Mouse (Mus musculus): ENCODE measurements around the gene Hspa5. TPM values are rescaled to one million over a fixed set of nuclear protein-coding genes. Genes with fewer than 3 reads are reported as not detected.
A peak's percentile ranks its signal among the peaks of the same experiment; 100 is the strongest.
"Not testable (repeated sequence)": the region's sequence is repeated elsewhere in the genome, so short reads cannot be mapped to it uniquely, and the experiment has no call there.

The Hspa5 gene
- polyA plus RNA-seq, 1 experiment from 2014 or later, result 672 TPM

- Histone ChIP-seq H3K27me3 (replicated peaks) (no peaks in the 10 kb centered on the region), H3K4me1 (peaks cover 61% of the 10 kb centered on the region), H3K4me2 (peak overlapping the region; percentile 87), H3K4me3 (peak overlapping the region; percentile 12; the same call in 1 of the 2 replicates), H3K9ac (peak overlapping the region; percentile 45; the same call in 1 of the 2 replicates), H3K27ac (peak overlapping the region; percentile 72), H3K36me3 (peaks cover 23% of the 10 kb centered on the region), H3K9me3 (replicated peaks) (no peaks in the 10 kb centered on the region)
- WGBS (ENCODE audit: insufficient replicate concordance), result 42% methylated on average over 2 of the region's 2 CpGs
- no peak for ATAC-seq
These were observed 21.5 kb upstream of the Hspa5 start for GRCm38 (mm10) chr2:34750245-34750644.

DNA sequence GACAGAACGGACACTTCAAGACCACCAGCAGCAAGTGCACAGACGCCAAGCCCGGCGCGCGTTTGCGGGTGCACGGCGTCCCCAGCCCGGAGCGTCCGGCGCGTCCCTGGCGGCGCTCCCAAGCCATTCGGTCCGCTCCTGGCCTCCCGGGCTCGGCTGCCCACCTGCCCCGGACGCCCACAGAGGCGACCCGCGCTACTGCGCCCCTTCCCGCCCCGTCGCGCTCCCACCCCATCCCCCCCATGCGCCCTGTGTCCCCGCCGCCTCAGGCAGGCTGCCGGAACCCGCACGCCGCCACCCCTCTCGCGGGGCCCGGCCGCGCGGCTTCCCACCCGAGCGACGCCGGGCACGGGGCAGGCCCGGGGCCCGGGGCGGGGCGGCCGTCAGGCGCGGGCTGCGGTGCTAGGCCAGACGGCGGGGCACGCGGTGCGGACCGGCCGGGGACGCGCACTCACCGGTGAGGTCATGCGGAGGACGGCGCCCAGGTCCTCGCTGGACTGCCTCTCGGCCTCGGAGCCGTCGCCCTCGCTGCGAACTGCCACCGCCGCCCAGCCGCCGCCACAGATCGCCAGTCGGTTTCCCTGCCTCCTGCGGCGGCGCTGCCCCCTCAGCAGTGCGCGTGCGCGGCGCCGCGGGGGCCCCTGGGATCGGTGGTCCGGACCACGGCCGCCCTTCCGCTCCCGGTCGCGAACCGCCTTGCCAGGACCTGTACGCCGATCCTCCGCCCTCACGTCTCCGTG is 17.8 kb upstream of the Hspa5 start:
- H3K27ac ChIP-seq, result peak overlapping the region; percentile 99
- peak overlapping the region; percentile 94 for H3K4me3 ChIP-seq
- H3K4me2 ChIP-seq, result peak overlapping the region; percentile 87
- ATAC-seq, result peak; percentile 93
- H3K9me3 ChIP-seq (replicated peaks), result no peaks in the 10 kb centered on the region
- H3K27me3 ChIP-seq (replicated peaks), result no peaks in the 10 kb centered on the region
- H3K9ac ChIP-seq, result peak overlapping the region; percentile 100
- H3K4me1 ChIP-seq, result peaks cover 44% of the 10 kb centered on the region
- under 1% methylated on average over 103 of the region's 106 CpGs for WGBS (ENCODE audit: insufficient replicate concordance)
- peaks cover 7% of the 10 kb centered on the region; the same call in 1 of the 2 replicates for H3K36me3 ChIP-seq

GRCm38 (mm10) chr2:34754551-34755358 is 17.0 kb upstream of the Hspa5 start, which contains the start of gene Gapvd1:
Gene Gapvd1, minus strand, starts transcription at chr2:34755232.
- Histone ChIP-seq H3K9ac (peak within 1 kb of the TSS; percentile 100), H3K4me3 (peak within 1 kb of the TSS; percentile 94), H3K36me3 (peaks cover 7% of the 10 kb centered on the region; the same call in 1 of the 2 replicates), H3K27me3 (replicated peaks) (no peaks in the 10 kb centered on the region), H3K27ac (peak within 1 kb of the TSS; percentile 99), H3K9me3 (replicated peaks) (no peaks in the 10 kb centered on the region), H3K4me2 (peak within 1 kb of the TSS; percentile 87), H3K4me1 (peaks cover 38% of the 10 kb centered on the region)
- under 1% methylated on average over 14 of the region's 14 CpGs for WGBS (ENCODE audit: insufficient replicate concordance)
- ATAC-seq, result no peak

- no peaks in the 10 kb centered on the region for H3K9me3 ChIP-seq (replicated peaks)
- no peak overlapping the region for H3K9ac ChIP-seq
- ATAC-seq, result no peak
- no peak overlapping the region for H3K4me3 ChIP-seq
- H3K4me2 ChIP-seq, result no peak overlapping the region
- no peaks in the 10 kb centered on the region; the same call in 1 of the 2 replicates for H3K36me3 ChIP-seq
- H3K27ac ChIP-seq, result no peak overlapping the region
- H3K4me1 ChIP-seq, result peaks cover 25% of the 10 kb centered on the region
- H3K27me3 ChIP-seq (replicated peaks), result no peaks in the 10 kb centered on the region
- WGBS (ENCODE audit: insufficient replicate concordance), result 57% methylated on average over 1 of the region's 1 CpGs
These were observed 14.4 kb upstream of the Hspa5 start for GRCm38 (mm10) chr2:34757341-34757740.

DNA sequence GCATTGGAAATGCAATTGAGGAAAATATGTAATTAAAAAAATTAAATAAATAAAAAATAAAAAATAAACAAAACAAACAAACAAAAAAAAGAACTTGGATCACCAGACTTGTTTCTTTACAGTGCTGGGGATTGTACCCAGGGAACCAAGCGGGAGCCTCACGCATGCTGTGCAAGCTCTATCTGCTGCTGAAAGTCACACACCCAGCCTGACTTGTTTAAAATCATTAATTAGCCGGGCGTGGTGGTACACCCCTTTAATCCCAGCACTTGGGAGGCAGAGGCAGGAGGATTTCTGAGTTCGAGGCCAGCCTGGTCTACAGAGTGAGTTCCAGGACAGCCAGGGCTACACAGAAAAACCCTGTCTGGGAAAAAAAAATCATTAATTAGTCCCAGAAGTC is 10.5 kb upstream of the Hspa5 start:
- 84% methylated on average over 5 of the region's 5 CpGs for WGBS (ENCODE audit: insufficient replicate concordance)
- H3K36me3 ChIP-seq; H3K9ac ChIP-seq; ATAC-seq; H3K27me3 ChIP-seq (replicated peaks); H3K4me2 ChIP-seq; H3K4me3 ChIP-seq; H3K9me3 ChIP-seq (replicated peaks): not testable (repeated sequence)
- H3K4me1 ChIP-seq, result peaks cover 32% of the 10 kb centered on the region
- H3K27ac ChIP-seq, result 0 out of 2 replicates have a peak overlapping the region, but pooled peaks have one; percentile 75

GRCm38 (mm10) chr2:34762174-34762573 is 9.6 kb upstream of the Hspa5 start:
- 48% methylated on average over 2 of the region's 2 CpGs for WGBS (ENCODE audit: insufficient replicate concordance)
- H3K9me3 ChIP-seq (replicated peaks), result no peaks in the 10 kb centered on the region
- peak overlapping the region; percentile 37 for H3K4me2 ChIP-seq
- ATAC-seq, result peak; percentile 96
- peak overlapping the region; percentile 75 for H3K27ac ChIP-seq
- peak overlapping the region; percentile 35 for H3K9ac ChIP-seq
- no peak overlapping the region for H3K4me3 ChIP-seq
- no peaks in the 10 kb centered on the region for H3K36me3 ChIP-seq
- H3K27me3 ChIP-seq (replicated peaks), result no peaks in the 10 kb centered on the region
- peaks cover 32% of the 10 kb centered on the region for H3K4me1 ChIP-seq

DNA sequence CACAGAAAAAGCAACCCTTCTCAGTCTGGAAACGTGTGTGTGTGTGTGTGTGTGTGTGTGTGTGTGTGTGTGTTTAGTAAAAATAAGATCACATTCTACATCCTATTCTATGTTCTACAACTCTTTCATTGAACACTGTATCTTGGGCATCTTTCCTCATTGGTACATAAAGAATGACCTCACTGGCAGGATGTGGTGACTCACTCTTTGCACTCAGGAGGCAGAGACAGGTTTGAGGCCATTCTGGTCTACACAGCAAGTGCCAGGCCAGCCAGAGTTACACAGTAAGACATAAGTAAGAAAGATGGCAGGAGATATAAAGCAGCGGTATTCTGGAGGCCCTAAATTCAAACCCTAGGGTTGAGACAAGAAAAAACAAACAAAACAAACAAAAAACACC is 8.9 kb upstream of the Hspa5 start:
- 41% methylated on average over 2 of the region's 2 CpGs for WGBS (ENCODE audit: insufficient replicate concordance)
- peaks cover 32% of the 10 kb centered on the region for H3K4me1 ChIP-seq
- no peak overlapping the region for H3K4me3 ChIP-seq
- H3K9ac ChIP-seq, result peak overlapping the region; percentile 25; the same call in 1 of the 2 replicates
- H3K36me3 ChIP-seq, result no peaks in the 10 kb centered on the region
- H3K27me3 ChIP-seq (replicated peaks), result no peaks in the 10 kb centered on the region
- peak overlapping the region; percentile 75 for H3K27ac ChIP-seq
- ATAC-seq, result no peak
- no peaks in the 10 kb centered on the region for H3K9me3 ChIP-seq (replicated peaks)
- H3K4me2 ChIP-seq, result peak overlapping the region; percentile 37; the same call in 1 of the 2 replicates

- Histone ChIP-seq H3K4me3 (no peak overlapping the region), H3K4me2 (no peak overlapping the region), H3K27me3 (replicated peaks) (no peaks in the 10 kb centered on the region), H3K4me1 (peaks cover 32% of the 10 kb centered on the region), H3K36me3 (no peaks in the 10 kb centered on the region), H3K9me3 (replicated peaks) (no peaks in the 10 kb centered on the region), H3K27ac (no peak overlapping the region), H3K9ac (no peak overlapping the region)
- 84% methylated on average over 5 of the region's 12 CpGs for WGBS (ENCODE audit: insufficient replicate concordance)
- ATAC-seq, result no peak
These were observed 7.0 kb upstream of the Hspa5 start for GRCm38 (mm10) chr2:34764801-34765200.

DNA sequence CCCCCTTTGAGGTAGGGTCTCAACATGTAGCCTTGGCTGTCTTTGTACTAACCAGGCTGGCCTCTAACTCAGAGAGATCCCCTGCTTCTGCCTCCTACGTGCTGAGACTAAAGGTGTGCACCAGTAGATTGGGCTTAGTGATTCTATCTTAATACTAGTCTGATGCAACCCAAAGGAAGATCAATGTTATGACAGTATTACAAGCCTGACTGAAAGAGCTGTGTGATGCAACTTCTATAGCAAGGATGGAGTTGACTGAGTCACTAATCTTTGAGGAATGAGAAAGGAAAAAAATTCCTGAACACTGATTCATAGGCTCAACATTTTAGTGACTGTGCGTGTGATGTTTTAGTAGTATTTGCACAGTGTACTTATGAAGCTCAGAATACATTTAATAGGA is 1.7 kb upstream of the Hspa5 start:
- peak overlapping the region; percentile 98 for H3K4me3 ChIP-seq
- no peak overlapping the region for H3K9ac ChIP-seq
- H3K27ac ChIP-seq, result 0 out of 2 replicates have a peak overlapping the region, but pooled peaks have one; percentile 88

GRCm38 (mm10) chr2:34770951-34771350 is 819 bp upstream of the Hspa5 start:
- WGBS (ENCODE audit: insufficient replicate concordance), result 0% methylated on average over 6 of the region's 6 CpGs
- ATAC-seq, result no peak

More for the DNA sequence above, 1.7 kb upstream of the Hspa5 start:
- WGBS (ENCODE audit: insufficient replicate concordance), result 79% methylated on average over 2 of the region's 2 CpGs
- Histone ChIP-seq H3K9me3 (replicated peaks) (no peaks in the 10 kb centered on the region), H3K4me2 (peak overlapping the region; percentile 75), H3K4me1 (peaks cover 32% of the 10 kb centered on the region), H3K36me3 (peaks cover 27% of the 10 kb centered on the region), H3K27me3 (replicated peaks) (no peaks in the 10 kb centered on the region)
- no peak for ATAC-seq

DNA sequence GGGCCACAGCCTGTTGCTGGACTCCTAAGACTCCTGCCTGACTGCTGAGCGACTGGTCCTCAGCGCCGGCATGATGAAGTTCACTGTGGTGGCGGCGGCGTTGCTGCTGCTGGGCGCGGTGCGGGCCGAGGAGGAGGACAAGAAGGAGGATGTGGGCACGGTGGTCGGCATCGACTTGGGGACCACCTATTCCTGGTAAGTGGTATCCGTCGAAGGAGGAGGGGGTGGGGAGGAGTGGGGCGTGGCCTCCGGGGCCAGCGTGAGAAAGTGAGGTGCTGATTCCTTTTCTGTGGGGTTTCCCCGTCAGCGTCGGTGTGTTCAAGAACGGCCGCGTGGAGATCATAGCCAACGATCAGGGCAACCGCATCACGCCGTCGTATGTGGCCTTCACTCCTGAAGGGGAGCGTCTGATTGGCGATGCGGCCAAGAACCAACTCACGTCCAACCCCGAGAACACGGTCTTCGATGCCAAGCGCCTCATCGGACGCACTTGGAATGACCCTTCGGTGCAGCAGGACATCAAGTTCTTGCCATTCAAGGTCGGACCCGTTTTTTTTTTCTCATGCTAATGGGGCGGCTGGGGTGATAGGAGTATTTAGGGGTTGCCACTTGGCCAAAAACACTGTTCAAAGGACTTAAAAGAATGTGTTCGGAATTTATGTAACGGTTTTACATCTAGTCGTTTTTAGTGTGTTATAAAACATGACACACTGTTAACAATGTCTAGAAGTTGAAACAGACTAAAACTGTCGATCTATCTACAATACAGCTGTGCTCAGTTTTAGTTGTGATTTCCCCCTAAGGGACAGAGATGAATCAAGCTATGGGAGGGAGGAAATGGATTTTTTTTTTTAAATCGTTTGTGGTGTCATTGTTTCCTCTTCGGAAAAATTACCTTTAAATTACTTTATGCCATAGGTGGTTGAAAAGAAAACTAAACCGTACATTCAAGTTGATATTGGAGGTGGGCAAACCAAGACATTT is 774 bp downstream of the Hspa5 start:
- Histone ChIP-seq H3K36me3 (peaks cover 52% of the 10 kb centered on the region), H3K9ac (peak overlapping the region; percentile 94), H3K4me1 (peaks cover 56% of the 10 kb centered on the region), H3K9me3 (replicated peaks) (no peaks in the 10 kb centered on the region), H3K4me3 (peak overlapping the region; percentile 98), H3K4me2 (peak overlapping the region; percentile 76), H3K27ac (peak overlapping the region; percentile 91), H3K27me3 (replicated peaks) (no peaks in the 10 kb centered on the region)
- ATAC-seq, result peak; percentile 11
- 2% methylated on average over 50 of the region's 50 CpGs for WGBS (ENCODE audit: insufficient replicate concordance)

More at GRCm38 (mm10) chr2:34770951-34771350, 819 bp upstream of the Hspa5 start:
- Histone ChIP-seq H3K27me3 (replicated peaks) (no peaks in the 10 kb centered on the region), H3K36me3 (peaks cover 36% of the 10 kb centered on the region), H3K9me3 (replicated peaks) (no peaks in the 10 kb centered on the region), H3K9ac (peak overlapping the region; percentile 91), H3K4me1 (peaks cover 41% of the 10 kb centered on the region), H3K27ac (peak overlapping the region; percentile 88), H3K4me3 (peak overlapping the region; percentile 98), H3K4me2 (peak overlapping the region; percentile 75)

Data from liver, embryonic 12.5 days (tissue).